Mouse (Mus musculus) MEL (cell line): ENCODE data around the gene Olfr462. TPM values are rescaled to one million over a fixed set of nuclear protein-coding genes. Genes with fewer than 3 reads are reported as not detected.

Experiments used
- DNase-seq: peaks from one replicate; pipeline ENCODE4 v3.0.0; 2011; ENCODE audit warnings: low read depth, low spot score
- H3K27ac ChIP-seq: 2 replicates; pipeline ENCODE4 v1.5.1; 2012; ENCODE audit warnings: low read depth, mild to moderate bottlenecking, control low read depth, low read length, moderate library complexity; ENCODE audit not compliant: control insufficient read depth
- H3K27me3 ChIP-seq, 2 experiments: fragments of 150-350 bp in 1 of 2; sonication (generic) in 1 of 2; 2 replicates each; pipeline ENCODE4 v1.6.1; 2012; ENCODE audit warnings: low read length in 2 of 2, mild to moderate bottlenecking in 2 of 2, improper control_type of control experiment in 1 of 2, moderate library complexity in 1 of 2; ENCODE audit not compliant: insufficient read depth in 2 of 2, control insufficient read depth in 1 of 2
- H3K36me3 ChIP-seq, 2 experiments: 2 replicates each; pipeline ENCODE4 v1.6.1; 2012 to 2014; ENCODE audit warnings: low read length in 2 of 2, improper control_type of control experiment in 1 of 2, inconsistent platforms in 1 of 2, mild to moderate bottlenecking in 1 of 2; ENCODE audit not compliant: insufficient read depth in 2 of 2, control insufficient read depth in 1 of 2
- H3K4me1 ChIP-seq, 2 experiments: fragments of 150-350 bp in 1 of 2; sonication (generic) in 1 of 2; 2 replicates each; pipeline ENCODE4 v1.6.1; 2012; ENCODE audit warnings: low read length in 2 of 2, improper control_type of control experiment in 1 of 2, mild to moderate bottlenecking in 1 of 2; ENCODE audit not compliant: insufficient read depth in 2 of 2, control insufficient read depth in 1 of 2
- H3K4me3 ChIP-seq, 2 experiments: fragments of 150-350 bp in 1 of 2; sonication (generic) in 1 of 2; 2 replicates each; pipeline ENCODE4 v1.5.1; 2012; ENCODE audit warnings: low read depth in 2 of 2, low read length in 2 of 2, mild to moderate bottlenecking in 2 of 2, moderate library complexity in 2 of 2, control low read depth in 1 of 2, improper control_type of control experiment in 1 of 2; ENCODE audit not compliant: control insufficient read depth in 1 of 2, insufficient read depth in 1 of 2
- H3K79me2 ChIP-seq: 2 replicates; pipeline ENCODE4 v1.6.1; 2012; ENCODE audit warnings: mild to moderate bottlenecking, low read length, moderate library complexity; ENCODE audit not compliant: control insufficient read depth, poor library complexity, insufficient read depth
- H3K9ac ChIP-seq: 2 replicates; pipeline ENCODE4 v1.6.1; 2012; ENCODE audit warnings: low read depth, mild to moderate bottlenecking, control low read depth, low read length, moderate library complexity; ENCODE audit not compliant: control insufficient read depth, poor library complexity, severe bottlenecking
- H3K9me3 ChIP-seq: fragments of 150-350 bp; sonication (generic); replicated peaks from 2 replicates; pipeline ENCODE4 v1.6.1; 2012; ENCODE audit warnings: mild to moderate bottlenecking, low read length, improper control_type of control experiment, moderate library complexity; ENCODE audit not compliant: insufficient read depth
- BHLHE40 ChIP-seq: IDR thresholded peaks from 2 replicates; pipeline ENCODE4 v1.6.1; 2012; ENCODE audit warnings: low read depth, mild to moderate bottlenecking, inconsistent platforms, low read length, improper control_type of control experiment, borderline replicate concordance
- E2F4 ChIP-seq: IDR thresholded peaks from 2 replicates; pipeline ENCODE4 v1.6.1; 2011; ENCODE audit warnings: low read depth, low read length, improper control_type of control experiment, borderline replicate concordance
- ELF1 ChIP-seq: IDR thresholded peaks from 2 replicates; pipeline ENCODE4 v1.6.1; 2014; ENCODE audit warnings: low read depth, mild to moderate bottlenecking, inconsistent platforms, low read length, improper control_type of control experiment, moderate library complexity
- EP300 ChIP-seq, 2 experiments: IDR thresholded peaks; 2 replicates each; pipeline ENCODE4 v1.6.1; 2011; ENCODE audit warnings: improper control_type of control experiment in 2 of 2, low read length in 2 of 2, low read depth in 1 of 2, mild to moderate bottlenecking in 1 of 2
- ETS1 ChIP-seq: IDR thresholded peaks from 2 replicates; pipeline ENCODE4 v1.6.1; 2012; ENCODE audit warnings: low read depth, mild to moderate bottlenecking, inconsistent platforms, low read length, improper control_type of control experiment, moderate library complexity
- HCFC1 ChIP-seq: IDR thresholded peaks from 2 replicates; pipeline ENCODE4 v1.6.1; 2012; ENCODE audit warnings: low read depth, mild to moderate bottlenecking, inconsistent platforms, low read length, improper control_type of control experiment, moderate library complexity
- JUND ChIP-seq: IDR thresholded peaks from 2 replicates; pipeline ENCODE4 v1.6.1; 2011; ENCODE audit warnings: low read depth, mild to moderate bottlenecking, improper control_type of control experiment, low read length
- MAFK ChIP-seq: IDR thresholded peaks from 2 replicates; pipeline ENCODE4 v1.6.1; 2011; ENCODE audit warnings: low read depth, mild to moderate bottlenecking, low read length, improper control_type of control experiment, borderline replicate concordance
- MAZ ChIP-seq: IDR thresholded peaks from 2 replicates; pipeline ENCODE4 v1.6.1; 2012; ENCODE audit warnings: low read depth, mild to moderate bottlenecking, inconsistent platforms, low read length, improper control_type of control experiment
- MXI1 ChIP-seq: IDR thresholded peaks from 2 replicates; pipeline ENCODE4 v1.6.1; 2011; ENCODE audit warnings: mild to moderate bottlenecking, low read depth, low read length, improper control_type of control experiment
- MYB ChIP-seq: IDR thresholded peaks from 2 replicates; pipeline ENCODE4 v1.6.1; 2011; ENCODE audit warnings: mild to moderate bottlenecking, low read depth, low read length, improper control_type of control experiment
- NRF1 ChIP-seq: IDR thresholded peaks from 2 replicates; pipeline ENCODE4 v1.6.1; 2014; ENCODE audit warnings: low read depth, mild to moderate bottlenecking, inconsistent platforms, low read length, improper control_type of control experiment, moderate library complexity; ENCODE audit not compliant: poor library complexity, insufficient read depth, severe bottlenecking
- POLR2AphosphoS5 ChIP-seq: IDR thresholded peaks from 2 replicates; pipeline ENCODE4 v1.6.1; 2012; ENCODE audit warnings: low read depth, borderline replicate concordance, mild to moderate bottlenecking, inconsistent platforms, low read length, moderate library complexity, mixed read lengths
- RAD21 ChIP-seq: IDR thresholded peaks from 2 replicates; pipeline ENCODE4 v1.6.1; 2011; ENCODE audit warnings: mild to moderate bottlenecking, low read depth, low read length, improper control_type of control experiment
- SIN3A ChIP-seq: IDR thresholded peaks from 2 replicates; pipeline ENCODE4 v1.6.1; 2012; ENCODE audit warnings: low read length, improper control_type of control experiment, inconsistent platforms
- TAL1 ChIP-seq: IDR thresholded peaks from 2 replicates; pipeline ENCODE4 v1.6.1; 2012; ENCODE audit warnings: mild to moderate bottlenecking, inconsistent platforms, low read length, moderate library complexity, mixed read lengths
- TBP ChIP-seq: IDR thresholded peaks from 2 replicates; pipeline ENCODE4 v1.8.0; 2011; ENCODE audit warnings: low read depth, low read length, improper control_type of control experiment
- USF2 ChIP-seq, 2 experiments: IDR thresholded peaks; 2 replicates each; pipeline ENCODE4 v1.6.1; 2011 to 2012; ENCODE audit warnings: improper control_type of control experiment in 2 of 2, low read length in 2 of 2, borderline replicate concordance in 1 of 2, inconsistent platforms in 1 of 2, low read depth in 1 of 2, mild to moderate bottlenecking in 1 of 2; ENCODE audit not compliant: insufficient read depth in 1 of 2
- ZMIZ1 ChIP-seq: IDR thresholded peaks from 2 replicates; pipeline ENCODE4 v1.6.1; 2012; ENCODE audit warnings: low read depth, mild to moderate bottlenecking, inconsistent platforms, low read length, improper control_type of control experiment, moderate library complexity
- polyA plus RNA-seq, 2 experiments: library from polyadenylated mRNA; stranded (reverse) in 1 of 2; unstranded in 1 of 2; fragments of >175 nt in 1 of 2; fragments of >200 nt in 1 of 2; gene quantifications; 2 replicates each; pipeline versions ENCODE4 v1.2.1 to v1.2.4; 2012; ENCODE audit warnings: low replicate concordance in 2 of 2, low read depth in 1 of 2; ENCODE audit not compliant: insufficient read length in 2 of 2, insufficient read depth in 1 of 2, missing spikeins in 1 of 2
- total RNA-seq: library from RNA; depleted of rRNA; stranded (reverse); fragments of 300-350 nt; gene quantifications from 2 replicates; pipeline ENCODE4 v1.2.3, GENCODE M21; 2012

Gene Olfr462
- total and polyA plus RNA-seq, 3 experiments = not detected

DNA sequence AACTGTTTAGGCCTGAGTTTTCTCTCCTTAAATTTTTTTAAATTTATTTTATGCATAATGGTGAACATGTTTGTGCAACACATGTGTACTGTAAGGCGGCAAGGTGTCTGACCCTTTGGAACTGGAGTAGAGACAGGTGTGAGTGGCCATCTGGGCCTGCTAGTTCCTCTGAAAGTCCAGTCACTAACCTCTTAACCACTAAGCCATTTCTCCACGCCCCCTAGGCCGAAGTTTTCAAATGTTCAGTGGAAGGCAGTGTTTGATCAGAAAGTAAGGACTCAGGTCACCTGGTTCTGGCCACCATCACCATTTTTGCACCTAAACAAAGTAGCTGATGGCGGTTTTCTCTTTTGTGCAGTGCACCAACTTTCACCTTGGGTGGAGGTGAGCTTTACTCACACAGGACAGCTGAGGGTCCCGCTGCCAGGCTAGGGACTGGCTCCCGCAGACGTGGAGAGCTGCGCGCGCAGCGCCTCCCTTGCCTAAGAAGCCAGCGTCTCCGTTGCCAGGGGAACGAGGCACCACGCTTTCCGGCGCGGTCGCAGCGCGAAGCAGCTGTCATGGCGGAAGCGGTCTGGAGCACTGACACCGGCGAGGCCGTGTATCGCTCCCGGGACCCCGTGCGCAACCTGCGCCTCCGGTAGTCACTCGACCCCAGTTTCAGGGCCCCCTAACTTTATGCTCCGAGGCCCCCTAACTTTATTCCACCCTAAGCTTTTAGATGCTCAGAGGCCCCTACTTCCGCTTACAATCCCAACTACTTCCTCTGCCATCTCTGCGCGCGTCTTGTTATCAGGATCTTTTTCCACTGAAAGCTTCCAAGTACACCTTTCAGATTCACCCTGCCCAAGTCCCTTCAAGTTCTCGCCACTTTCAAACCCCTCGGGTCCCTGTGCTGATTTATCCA is 39.1 kb downstream of the Olfr462 start, which contains the start of gene Mks1 (continued):
- TF ChIP-seq ETS1 = 0 out of 2 replicates have a peak, but pooled peaks have one; percentile 9
- peak; percentile 99 for TF ChIP-seq SIN3A
- TF ChIP-seq NRF1 = peak; percentile 80
- TF ChIP-seq, all 39 proteins: peak for 11

DNA sequence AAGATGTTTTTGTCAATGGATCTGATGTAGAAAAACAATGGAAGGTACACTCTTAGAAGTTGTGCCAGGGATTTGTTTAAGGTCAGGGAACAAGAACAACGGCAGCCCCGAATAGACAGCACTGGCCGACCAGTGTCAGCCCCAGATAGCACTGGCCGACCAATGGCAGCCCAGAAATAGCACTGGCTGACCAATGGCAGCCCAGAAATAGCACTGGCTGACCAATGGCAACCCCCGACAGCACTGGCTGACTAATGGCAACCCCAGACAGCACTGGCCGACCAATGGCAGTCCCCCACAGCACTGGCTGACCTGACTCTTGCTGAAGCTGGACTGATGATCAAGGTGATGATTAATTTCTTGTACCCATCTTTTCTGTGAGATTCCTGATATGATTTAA is 44.2 kb downstream of the Olfr462 start:
- Histone ChIP-seq H3K27me3 (peaks cover 6 to 9% of the 10 kb centered on the region in 2 experiments; a peak in 3 of 4 replicates), H3K79me2 (no peaks in the 10 kb centered on the region; the same call in 1 of the 2 replicates), H3K4me1 (peaks cover 0 to 4% of the 10 kb centered on the region in 2 experiments; a peak in 1 of 4 replicates), H3K9me3 (no peaks in the 10 kb centered on the region), H3K36me3 (peaks cover 0 to 2% of the 10 kb centered on the region in 2 experiments; a peak in 1 of 4 replicates), H3K27ac (no peak overlapping the region), H3K9ac (no peak overlapping the region), H3K4me3 (no peak overlapping the region)
- no peak for DNase-seq
- TF ChIP-seq BHLHE40 (no peak), MXI1 (no peak), ZMIZ1 (no peak), JUND (no peak), USF2 (IDR thresholded peaks at IDR 0.05; ENCODE audit: borderline replicate concordance in 1 of 2, insufficient read depth in 1 of 2, low read depth in 1 of 2, low read length in 2 of 2) (no peak), RAD21 (no peak), EP300 (IDR thresholded peaks at IDR 0.05; ENCODE audit: low read depth in 1 of 2, low read length in 2 of 2) (no peak), POLR2AphosphoS5 (no peak), HCFC1 (no peak), ELF1 (no peak), TAL1 (no peak), MYB (no peak), MAZ (no peak), ETS1 (no peak), TBP (no peak), E2F4 (no peak), MAFK (no peak)
